ENCODE assay signal across 21 mouse cellular contexts in genomic region chr6:84534944-84535343, GRCm38 (mm10). TPM values are rescaled to one million over a fixed set of nuclear protein-coding genes. Genes with fewer than 3 reads are reported as not detected.
DNase-seq lines count a peak whose midpoint lies in the region; TF ChIP-seq lines count a peak whose summit lies in the region.
"Had no signal": no experiment of that assay in that cellular context is flagged by ENCODE, and none has a peak within 500 bp of the region (broad histone marks: within the 10 kb centered on the region; RNA-seq: fewer than 3 reads in every experiment).

No protein-coding gene starts in this region.

- TF ChIP-seq CTCF in cerebellum, adult 2 months (IDR thresholded peaks at IDR 0.05; ENCODE audit: borderline replicate concordance, insufficient read depth, low read depth, low read length), result no peak

- H3K4me3 ChIP-seq in cerebellum, adult 2 months (replicated peaks; ENCODE audit: insufficient read depth, low read depth, low read length), result no peak overlapping the region
- no peak overlapping the region for H3K4me3 ChIP-seq in myocyte
- H3K4me3 ChIP-seq: erythroblast, embryonic 14.5 days; hindbrain, embryonic 13.5 days; limb, embryonic 12.5 days; megakaryocyte, embryonic 14.5 days; midbrain, embryonic 12.5 days; neural tube, embryonic 13.5 days had no signal

- TF ChIP-seq POLR2A in cerebellum, adult 2 months (IDR thresholded peaks at IDR 0.05; ENCODE audit: borderline replicate concordance, insufficient read depth, low read length), result no peak
- TF ChIP-seq POLR2A in myocyte (IDR thresholded peaks at IDR 0.05; ENCODE audit: insufficient read length, low read depth), result no peak

- no peaks in the 10 kb centered on the region for H3K36me3 ChIP-seq in myocyte (ENCODE audit: control insufficient read depth, insufficient read depth)
- H3K36me3 ChIP-seq: hindbrain, embryonic 13.5 days; limb, embryonic 12.5 days; midbrain, embryonic 12.5 days; neural tube, embryonic 13.5 days had no signal

- peak; percentile 12 to 31 for DNase-seq in cerebellum, adult 2 months
- DNase-seq in cerebellum, postnatal 25 days, result no peak
- peak; percentile 9 to 14 for DNase-seq in layer of hippocampus, adult 8-10 months (ENCODE audit: low spot score in 2 of 2)
- no peak for DNase-seq in layer of hippocampus, postnatal 14 days (ENCODE audit: low spot score in 2 of 2)
- DNase-seq in right cerebral cortex, adult 2 months (ENCODE audit: low spot score in 2 of 2), result peak; percentile 22 to 27
- no peak for DNase-seq in right cerebral cortex, postnatal 4 days
- no peak for DNase-seq in urinary bladder, postnatal 14 days (ENCODE audit: low spot score)
- DNase-seq: adrenal gland, adult 8-10 months; cerebellum, adult 11 months; cerebellum, postnatal 10 days; gastrocnemius, postnatal 10 days; kidney, adult 8-10 months; kidney, postnatal 10 days; lung, postnatal 4 days had no signal

- no peaks in the 10 kb centered on the region for H3K4me1 ChIP-seq in cerebellum, adult 2 months (ENCODE audit: control insufficient read depth, insufficient read depth, low read length)
- H3K4me1 ChIP-seq: hindbrain, embryonic 13.5 days; limb, embryonic 12.5 days; midbrain, embryonic 12.5 days; neural tube, embryonic 13.5 days had no signal

- H3K27me3 ChIP-seq in cerebellum, adult 2 months (ENCODE audit: control insufficient read depth, insufficient read depth, low read length), result no peaks in the 10 kb centered on the region
- H3K27me3 ChIP-seq in myocyte (ENCODE audit: control insufficient read depth, insufficient read depth, insufficient read length), result peaks cover 6% of the 10 kb centered on the region
- H3K27me3 ChIP-seq: hindbrain, embryonic 13.5 days; limb, embryonic 12.5 days; midbrain, embryonic 12.5 days; neural tube, embryonic 13.5 days had no signal

- H3K79me2 ChIP-seq in myocyte (ENCODE audit: control insufficient read depth, insufficient read depth), result no peaks in the 10 kb centered on the region

- peak overlapping the region; percentile 53 for H3K4me2 ChIP-seq in myocyte (ENCODE audit: low read depth)
- H3K4me2 ChIP-seq: hindbrain, embryonic 13.5 days; limb, embryonic 12.5 days; midbrain, embryonic 12.5 days; neural tube, embryonic 13.5 days had no signal

- no peak overlapping the region for H3K27ac ChIP-seq in cerebellum, adult 2 months (ENCODE audit: insufficient read depth, low read length)
- H3K27ac ChIP-seq: hindbrain, embryonic 13.5 days; limb, embryonic 12.5 days; midbrain, embryonic 12.5 days; neural tube, embryonic 13.5 days had no signal

- 43% methylated on average over 3 of the region's 3 CpGs for WGBS in cerebellum, adult 2 months

- H3ac ChIP-seq in myocyte (ENCODE audit: control insufficient read depth, insufficient read length), result no peak overlapping the region

TF ChIP-seq in myocyte, 11 proteins besides CTCF, POLR2A, EP300 and RAD21:
- no peak for TF ChIP-seq USF1 (IDR thresholded peaks at IDR 0.05; ENCODE audit: low read depth)
- no peak for TF ChIP-seq E2F4 (IDR thresholded peaks at IDR 0.05; ENCODE audit: insufficient read depth)
- no peak for TF ChIP-seq MAX (IDR thresholded peaks at IDR 0.05; ENCODE audit: low read depth)
- peak; percentile 10 to 89 (median 17) for TF ChIP-seq MYOD1 (IDR thresholded peaks at IDR 0.05; ENCODE audit: control insufficient read depth in 1 of 3, insufficient read length in 2 of 3, low read depth in 2 of 3)
- TF ChIP-seq CEBPB (IDR thresholded peaks at IDR 0.05; ENCODE audit: insufficient read depth, poor library complexity, severe bottlenecking), result peak; percentile 70
- no peak for TF ChIP-seq REST (IDR thresholded peaks at IDR 0.05; ENCODE audit: insufficient read depth, insufficient read length)
- TF ChIP-seq SRF (IDR thresholded peaks at IDR 0.05; ENCODE audit: control insufficient read depth, insufficient read length, low read depth), result no peak
- TF ChIP-seq MYOG (IDR thresholded peaks at IDR 0.05; ENCODE audit: control insufficient read depth in 1 of 3, insufficient read depth in 1 of 3, insufficient read length in 2 of 3, low read depth in 2 of 3), result peak; percentile 54 to 89 (median 78)
- peak; percentile 62 for TF ChIP-seq TCF12 (IDR thresholded peaks at IDR 0.05; ENCODE audit: insufficient read depth, poor library complexity, severe bottlenecking)
- TF ChIP-seq TCF3 (IDR thresholded peaks at IDR 0.05; ENCODE audit: insufficient read length, low read depth), result peak; percentile 55
- TF ChIP-seq POLR2AphosphoS2 (IDR thresholded peaks at IDR 0.05; ENCODE audit: insufficient read length, low read depth), result no peak

RNA-seq across cellular contexts. Expression of gene Cyp26b1, which starts 58.8 kb away (rescaled TPM):
- 13.6 and 14.5 TPM in 2 replicates for polyA plus RNA-seq in cerebellum, adult 2 months (2012; rRNA removed)
- 10 to 100 TPM in 2 of 4 experiments, 1 to 10 TPM in 2; 8.4 to 10.5 (median 9.3) TPM for total RNA-seq in layer of hippocampus, adult 8-10 months (2022)
- 10 to 100 TPM; 12.0 to 16.9 TPM for total RNA-seq in layer of hippocampus, postnatal 14 days (2021)
- 2.4 TPM for polyA plus RNA-seq in myocyte (2012; fragmentation: generic; extraction: Trizol)
- polyA plus RNA-seq: erythroblast, embryonic 14.5 days had no signal

Comparison
In these comparisons a context has a peak if more than half of its experiments do, and no peak if none do; other contexts are left out.
1. DNase-seq: peak in cerebellum, adult 2 months (2 of 2), layer of hippocampus, adult 8-10 months (2 of 2) and right cerebral cortex, adult 2 months (2 of 2); none in cerebellum, postnatal 25 days (0 of 2), layer of hippocampus, postnatal 14 days (0 of 2), right cerebral cortex, postnatal 4 days (single experiment) and urinary bladder, postnatal 14 days (single experiment).